Mouse (Mus musculus) limb, embryonic 12.5 days (tissue): ENCODE data around the gene Fbxl20. TPM values are rescaled to one million over a fixed set of nuclear protein-coding genes. Genes with fewer than 3 reads are reported as not detected.

Source experiments
- polyA plus RNA-seq: library from polyadenylated mRNA; unstranded; fragments of >200 nt; fragmentation: Nextera tagmentation; extraction: Ambion mirVana; gene quantifications from 2 replicates; pipeline ENCODE4 v1.2.1, GENCODE M21; 2016

The Fbxl20 gene
- polyA plus RNA-seq, 1 experiment from 2014 or later = 25.9 TPM

Other genes starting within 250 kb of the Fbxl20 start
- 0.12 TPM in 1 of 2 replicates, not detected in the other for gene Plxdc1, start 164.0 kb downstream of the Fbxl20 start, polyA plus RNA-seq
- gene Arl5c, start 154.2 kb downstream of the Fbxl20 start, polyA plus RNA-seq = 5.9 and 7.1 TPM in 2 replicates
- 13.2 and 16.0 TPM in 2 replicates for gene Cacnb1, start 127.4 kb downstream of the Fbxl20 start, polyA plus RNA-seq
- gene Rpl19, start 123.7 kb downstream of the Fbxl20 start, polyA plus RNA-seq = 1,014 and 1,051 TPM in 2 replicates
- gene Stac2, start 96.9 kb downstream of the Fbxl20 start, polyA plus RNA-seq = 0.31 and 0.68 TPM in 2 replicates
- gene Med1, start 42.9 kb upstream of the Fbxl20 start, polyA plus RNA-seq = 75.3 and 80.1 TPM in 2 replicates
- 15.1 and 17.0 TPM in 2 replicates for gene Cdk12, start 52.7 kb upstream of the Fbxl20 start, polyA plus RNA-seq
- gene Neurod2, start 179.2 kb upstream of the Fbxl20 start, polyA plus RNA-seq = 0.09 TPM in 1 of 2 replicates, not detected in the other
- gene Ppp1r1b, start 198.0 kb upstream of the Fbxl20 start, polyA plus RNA-seq = 0.18 and 0.76 TPM in 2 replicates
- 39.9 and 41.9 TPM in 2 replicates for gene Stard3, start 208.0 kb upstream of the Fbxl20 start, polyA plus RNA-seq
- gene Tcap, start 233.4 kb upstream of the Fbxl20 start, polyA plus RNA-seq = 4.7 TPM in 2 replicates
- gene Pnmt, start 236.0 kb upstream of the Fbxl20 start, polyA plus RNA-seq = 0.37 and 0.41 TPM in 2 replicates